Mouse (Mus musculus): ENCODE data around the gene Aftph.

The Aftph gene

DNA sequence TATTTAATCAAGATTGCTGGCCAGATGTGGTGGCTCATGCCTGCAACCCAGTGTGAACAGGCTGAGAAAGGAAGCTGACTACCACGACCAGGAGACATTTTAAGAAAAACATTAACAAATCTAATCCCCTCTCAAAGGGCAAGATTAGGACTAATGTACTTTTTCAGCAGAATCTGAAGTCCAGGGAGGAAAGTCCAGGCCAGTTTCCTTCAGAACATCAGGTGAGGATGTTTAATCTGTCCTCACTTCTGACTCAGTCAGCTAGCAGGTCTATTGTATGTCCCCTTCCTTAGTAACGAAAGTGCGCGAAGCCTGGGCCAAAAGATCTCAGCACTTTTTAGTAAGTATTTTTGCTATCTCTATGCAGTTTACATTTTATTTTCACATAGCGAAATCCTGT, 17.8 kb downstream of the Aftph start:
- DNase-seq, result no peak

DNA sequence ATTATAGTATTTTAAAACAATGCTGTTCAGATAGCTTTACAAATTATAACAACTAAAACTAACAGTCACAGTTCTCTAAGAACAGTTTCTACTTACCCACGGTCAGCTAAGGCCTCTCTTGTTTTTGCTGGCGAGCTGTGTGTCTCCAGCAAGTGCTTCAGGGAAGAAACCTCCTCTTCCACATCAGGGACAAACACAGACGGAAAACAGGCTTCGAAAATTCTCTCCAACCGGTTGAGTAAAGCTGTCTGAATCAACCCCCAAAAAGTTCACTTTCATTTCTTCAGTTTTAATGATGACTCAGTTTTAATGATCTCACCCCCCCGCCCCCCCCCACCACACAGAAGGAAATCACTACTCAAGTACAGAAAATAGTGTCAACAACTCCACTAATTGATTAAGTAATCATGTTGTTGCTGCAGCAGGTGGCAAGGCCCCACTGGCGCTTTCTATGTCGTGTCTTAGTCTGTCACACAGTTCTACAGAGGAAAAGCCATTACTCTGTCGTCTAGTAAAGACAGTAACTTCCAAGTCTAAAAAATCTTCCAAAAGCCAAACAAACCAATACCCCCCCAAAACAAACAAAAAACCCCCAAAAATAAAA, 29.2 kb downstream of the Aftph start:
- no peak for DNase-seq

DNA sequence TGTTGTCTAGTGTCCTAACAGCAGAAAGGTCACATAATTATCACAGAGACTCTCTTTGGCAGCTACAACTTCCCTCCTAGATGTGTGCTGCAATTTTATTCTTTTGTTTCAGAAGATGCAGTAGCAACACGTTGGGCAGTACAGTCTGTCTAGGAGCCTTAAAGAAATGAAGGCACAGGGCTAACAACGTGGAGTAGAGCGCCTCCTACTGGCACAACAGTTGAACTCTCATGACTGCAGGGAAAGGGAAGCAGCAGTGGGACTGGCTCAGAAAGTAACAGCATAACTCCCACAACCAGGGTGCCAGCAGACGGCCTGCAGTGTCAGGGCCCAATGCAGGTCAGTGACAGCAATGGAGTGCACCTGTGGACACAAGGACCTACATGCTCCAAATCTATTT, 50.4 kb downstream of the Aftph start:
- DNase-seq, result peak; percentile 34

DNA sequence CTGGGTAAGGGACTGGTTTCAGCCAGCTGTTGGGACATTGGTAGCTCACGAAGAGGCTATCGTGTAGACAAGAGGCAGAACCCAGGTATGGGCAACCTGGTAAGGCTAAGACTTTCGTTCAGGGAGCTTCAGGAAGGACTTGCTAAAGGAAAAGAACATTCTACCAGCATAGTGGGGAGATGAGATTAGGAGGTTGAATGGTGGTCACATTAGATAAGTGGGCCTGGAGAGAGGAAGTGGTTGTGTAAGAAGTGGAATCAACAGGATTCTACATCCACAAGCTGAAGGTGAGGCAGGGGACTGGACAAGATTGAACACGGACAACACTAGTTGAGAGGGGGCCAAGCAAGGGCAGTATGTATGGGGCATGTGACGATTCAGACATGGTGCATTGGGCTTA, 59.7 kb downstream of the Aftph start:
- no peak for DNase-seq

DNA sequence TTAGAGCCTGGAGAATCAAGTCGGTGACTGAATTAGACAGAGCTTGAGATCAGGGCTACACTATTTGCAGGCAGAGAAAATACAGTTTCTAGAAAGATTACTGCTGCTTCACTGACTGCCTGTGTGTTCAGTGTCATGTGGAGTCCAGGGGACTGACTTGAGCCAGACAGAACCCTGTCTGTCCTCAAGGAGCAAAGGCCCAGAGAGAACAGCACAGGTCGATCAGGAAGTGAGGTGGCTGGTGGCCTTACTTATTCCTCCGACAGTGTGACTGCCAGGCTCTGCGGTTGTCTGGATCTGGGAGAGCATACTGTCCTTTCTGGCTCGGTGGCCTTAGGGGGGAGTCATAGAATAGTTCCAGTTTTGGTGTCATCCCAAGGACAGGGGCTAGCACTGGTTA, 60.6 kb downstream of the Aftph start:
- DNase-seq, result no peak

DNA sequence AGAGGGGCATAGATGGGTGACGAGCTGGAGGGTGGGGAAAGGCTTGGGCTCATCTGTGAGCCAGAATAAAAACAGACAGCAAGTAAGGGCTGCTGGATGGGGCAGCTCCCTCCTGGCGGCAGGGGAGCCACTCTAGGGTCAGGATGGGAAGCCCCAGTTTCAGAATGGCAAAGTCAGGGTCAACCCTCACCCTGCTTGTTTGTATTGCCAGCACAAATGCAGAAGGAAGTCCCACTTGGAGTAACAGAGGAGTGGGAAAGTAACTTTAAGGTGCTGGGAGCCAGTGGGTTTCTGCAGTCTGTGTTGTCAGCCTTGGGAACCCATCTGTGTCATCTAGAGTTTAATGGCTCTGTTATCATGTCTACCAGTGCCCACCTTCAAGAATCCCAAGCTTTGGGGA, 62.0 kb downstream of the Aftph start:
- no peak for DNase-seq

DNA sequence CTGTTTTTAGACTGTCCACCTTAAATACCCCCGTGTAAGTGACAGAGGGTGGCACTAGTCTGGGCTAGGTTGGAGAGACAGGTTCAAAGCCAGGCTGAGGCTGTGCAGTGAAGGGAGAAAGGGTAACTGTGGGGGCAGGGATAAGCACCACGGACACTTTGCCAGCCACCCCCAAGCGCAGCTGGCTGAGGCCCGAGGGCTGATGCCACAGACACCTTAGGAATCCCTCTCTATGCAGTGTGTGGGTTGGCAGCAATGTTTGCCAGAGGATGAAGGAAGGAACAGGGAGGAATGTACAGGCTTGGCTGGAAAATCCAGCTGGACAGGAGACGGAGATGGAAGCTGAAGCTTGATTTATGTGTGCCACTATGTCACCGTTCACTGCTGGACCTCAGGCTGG, 68.9 kb downstream of the Aftph start:
- no peak for DNase-seq

DNA sequence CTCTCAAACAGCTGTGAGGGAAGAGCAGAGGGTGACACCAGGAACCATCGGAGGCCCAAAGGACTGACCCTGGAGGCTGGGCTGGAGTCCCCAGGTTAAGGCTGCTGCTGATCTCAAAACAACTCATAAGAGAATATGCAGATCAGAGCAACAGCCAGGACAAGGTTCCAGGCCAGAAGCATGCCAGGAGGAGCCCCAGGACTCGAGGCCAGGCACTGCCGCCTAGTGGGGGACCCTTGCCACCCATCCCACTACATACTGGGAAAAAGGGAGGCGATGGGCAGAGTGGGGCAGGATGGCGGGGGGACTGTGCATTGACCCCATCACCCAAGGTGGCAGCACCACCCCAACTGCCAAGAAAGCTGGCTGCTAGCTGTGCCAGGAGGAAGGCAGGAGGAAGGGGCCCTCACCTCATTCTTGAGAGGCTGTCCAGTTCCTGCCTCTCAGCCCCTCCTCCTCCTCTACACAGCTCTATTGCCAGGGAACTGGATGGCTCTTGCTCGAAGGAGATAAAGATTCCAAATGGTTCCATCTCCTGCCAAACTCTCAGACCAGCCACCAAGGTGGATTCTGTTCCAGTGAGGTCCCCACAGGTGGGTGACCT, 69.5 kb downstream of the Aftph start:
- no peak for DNase-seq

DNA sequence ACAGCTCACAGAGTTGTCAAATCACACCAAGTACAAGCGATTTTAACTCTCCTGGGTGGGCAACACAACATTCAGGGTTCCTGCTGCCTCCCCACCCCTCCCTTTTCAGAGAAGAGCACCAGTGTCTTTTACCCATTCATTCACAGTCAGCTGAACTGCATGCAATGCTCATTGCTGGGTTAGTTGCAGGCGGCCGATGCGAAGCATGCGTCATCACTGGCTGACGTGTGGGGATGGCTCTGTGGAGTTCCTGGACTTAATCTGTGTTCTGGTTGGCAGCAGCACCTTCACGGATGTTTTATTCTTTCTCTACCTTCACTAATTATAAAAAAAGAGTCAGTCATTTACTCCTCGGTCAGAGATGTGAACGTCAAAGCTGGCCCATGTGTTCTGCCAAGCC, 76.5 kb downstream of the Aftph start:
- peak; percentile 32 for DNase-seq

DNA sequence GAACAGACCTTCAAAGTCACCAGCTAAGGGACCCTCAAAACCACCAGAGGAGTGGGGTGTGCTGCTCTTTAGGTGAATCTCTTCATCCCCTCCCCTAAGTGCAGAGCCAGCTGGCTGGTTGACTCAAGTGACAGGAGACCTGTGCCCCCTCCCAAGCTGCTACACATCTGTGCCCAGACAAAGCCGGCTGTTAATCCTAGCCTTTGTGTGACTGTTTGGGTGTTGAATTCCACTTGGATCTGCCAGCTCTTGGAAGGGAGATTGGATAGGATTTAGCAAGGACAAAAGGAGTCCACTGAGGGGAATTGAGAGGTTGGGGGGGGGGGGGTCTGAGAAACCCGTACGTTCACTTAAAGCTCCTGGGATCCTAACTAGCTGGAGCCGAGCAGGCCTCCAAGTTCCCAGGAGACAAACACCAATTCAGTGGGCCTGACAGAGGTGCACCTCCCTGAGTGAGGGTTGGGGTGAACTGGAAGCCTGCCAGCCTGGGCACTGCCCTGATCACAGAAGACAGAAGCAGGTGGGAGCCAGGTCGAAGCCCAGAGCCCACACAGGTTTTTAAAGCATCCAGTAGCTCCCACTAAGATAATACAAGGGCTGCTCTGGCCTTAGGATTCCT, 77.7 kb downstream of the Aftph start:
- DNase-seq, result no peak

DNA sequence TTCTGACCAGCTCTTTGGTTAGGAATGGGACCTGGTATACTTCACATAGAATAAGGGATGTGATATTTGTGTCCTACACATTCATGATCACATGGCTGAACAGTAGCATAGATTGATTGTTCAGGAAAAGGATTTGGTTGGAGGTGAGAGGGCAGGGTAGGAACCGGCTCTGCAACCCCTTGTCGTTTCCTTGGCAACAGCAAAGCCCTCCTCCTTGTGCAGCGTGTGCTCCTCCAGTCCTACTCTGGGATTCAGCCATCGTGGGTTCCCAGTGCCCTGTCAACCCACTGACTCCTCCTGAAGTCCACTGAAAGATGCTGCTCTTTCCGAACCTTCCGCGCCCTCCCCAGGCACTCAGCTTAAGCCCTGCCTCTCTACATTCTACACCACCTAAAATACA, 78.6 kb downstream of the Aftph start:
- DNase-seq, result no peak

DNA sequence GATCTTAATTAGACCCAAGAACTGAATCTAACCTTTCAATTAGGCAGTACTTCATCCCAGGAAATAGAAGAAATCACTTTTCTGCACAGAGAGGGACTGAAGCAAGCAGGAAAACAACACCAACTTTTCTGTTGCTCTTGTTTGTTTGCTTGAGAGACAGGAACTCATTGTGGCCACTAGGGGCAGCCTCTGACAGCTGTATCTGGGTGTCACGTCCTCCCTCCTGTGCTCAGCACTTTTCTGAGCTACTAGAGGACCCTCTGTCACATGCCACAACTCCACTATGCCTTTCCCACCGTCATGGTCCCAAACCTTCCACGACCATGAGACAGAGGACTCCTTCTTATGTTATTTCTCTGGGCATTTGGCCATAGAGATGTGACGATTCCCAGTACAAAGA, 79.7 kb downstream of the Aftph start:
- DNase-seq, result no peak

DNA sequence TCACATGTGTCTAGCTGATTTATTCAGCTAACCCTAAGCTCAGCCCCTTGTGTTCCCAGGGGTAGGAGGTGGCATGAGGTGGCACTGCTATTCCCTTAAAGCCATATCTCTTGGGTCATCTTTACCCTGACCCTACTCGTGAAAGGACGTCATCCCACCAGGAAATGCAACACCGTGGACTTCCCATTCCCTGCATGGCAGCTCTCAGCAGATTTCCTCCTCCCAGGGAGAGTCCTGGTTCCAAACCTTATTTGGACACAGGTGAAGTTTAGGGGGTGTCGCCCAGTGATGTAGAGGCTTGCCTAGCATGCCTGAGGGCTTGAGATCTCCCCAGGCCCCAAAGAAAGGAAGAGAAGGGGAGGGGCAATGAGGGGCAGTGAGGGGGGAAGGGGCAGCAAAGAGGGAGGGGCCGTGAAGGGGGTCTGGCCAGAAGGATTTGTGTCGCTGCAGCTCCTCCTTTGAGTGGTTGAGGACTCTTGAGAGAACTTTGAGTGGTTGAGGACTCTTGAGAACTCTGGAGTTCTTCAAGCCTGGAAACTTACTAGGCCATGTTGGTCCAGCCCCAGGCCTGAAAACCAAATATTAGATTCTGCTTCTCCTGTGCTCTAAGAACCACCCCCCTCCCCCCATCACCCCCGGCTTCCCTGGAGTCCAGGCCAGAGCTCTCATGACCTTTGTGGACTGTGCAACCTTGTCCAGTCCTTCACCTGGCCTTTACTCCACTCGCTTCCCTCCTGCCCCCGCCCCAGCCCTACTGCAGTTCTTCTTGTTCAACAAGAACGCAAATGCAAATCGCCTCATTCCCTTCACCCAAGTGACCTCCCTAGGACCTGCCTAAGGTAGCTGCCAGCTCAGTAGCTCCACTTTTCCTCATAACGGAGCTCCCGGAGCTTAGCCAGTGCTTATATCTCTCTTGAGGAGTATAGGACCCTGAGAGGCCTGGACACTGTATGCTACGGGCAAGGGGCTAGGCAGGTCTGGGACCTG, 81.0 kb downstream of the Aftph start:
- no peak for DNase-seq

DNA sequence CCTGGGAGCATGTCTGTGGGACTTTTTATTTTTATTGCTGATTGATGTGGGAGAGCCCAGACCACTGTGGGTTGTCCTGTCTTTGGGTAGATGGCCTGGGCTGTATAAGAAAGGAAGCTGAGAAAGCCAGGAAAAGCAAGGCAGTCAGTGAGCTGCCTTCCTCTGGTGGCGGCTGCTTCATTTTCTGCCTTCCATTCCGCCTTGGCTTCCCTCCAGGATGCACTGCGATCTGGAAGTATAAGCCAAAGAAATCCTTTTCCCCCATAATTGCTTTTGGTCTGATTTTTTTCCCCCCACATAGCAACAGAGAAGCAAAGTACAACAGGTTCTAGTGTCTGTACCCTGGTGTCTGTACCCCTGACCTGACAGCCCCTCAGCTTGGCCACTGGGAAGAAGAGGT, 82.3 kb downstream of the Aftph start:
- no peak for DNase-seq

DNA sequence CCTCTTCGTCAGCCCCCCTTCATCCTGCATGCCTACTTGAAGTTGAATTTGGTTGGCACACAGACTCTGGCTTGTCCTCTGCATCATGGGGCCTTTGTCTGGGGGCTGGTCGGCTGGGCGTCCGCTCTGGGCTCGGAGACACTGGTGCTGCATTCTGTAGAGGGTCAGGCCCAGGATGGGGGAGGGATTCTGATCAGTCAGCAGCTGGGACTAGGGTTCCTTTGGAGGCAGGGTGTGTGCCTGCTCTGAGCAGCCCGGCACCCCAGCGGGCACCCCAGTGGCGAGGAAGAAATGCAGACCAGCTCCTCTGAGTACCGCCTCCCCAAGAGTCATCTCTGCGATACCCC, 84.7 kb downstream of the Aftph start:
- no peak for DNase-seq

DNA sequence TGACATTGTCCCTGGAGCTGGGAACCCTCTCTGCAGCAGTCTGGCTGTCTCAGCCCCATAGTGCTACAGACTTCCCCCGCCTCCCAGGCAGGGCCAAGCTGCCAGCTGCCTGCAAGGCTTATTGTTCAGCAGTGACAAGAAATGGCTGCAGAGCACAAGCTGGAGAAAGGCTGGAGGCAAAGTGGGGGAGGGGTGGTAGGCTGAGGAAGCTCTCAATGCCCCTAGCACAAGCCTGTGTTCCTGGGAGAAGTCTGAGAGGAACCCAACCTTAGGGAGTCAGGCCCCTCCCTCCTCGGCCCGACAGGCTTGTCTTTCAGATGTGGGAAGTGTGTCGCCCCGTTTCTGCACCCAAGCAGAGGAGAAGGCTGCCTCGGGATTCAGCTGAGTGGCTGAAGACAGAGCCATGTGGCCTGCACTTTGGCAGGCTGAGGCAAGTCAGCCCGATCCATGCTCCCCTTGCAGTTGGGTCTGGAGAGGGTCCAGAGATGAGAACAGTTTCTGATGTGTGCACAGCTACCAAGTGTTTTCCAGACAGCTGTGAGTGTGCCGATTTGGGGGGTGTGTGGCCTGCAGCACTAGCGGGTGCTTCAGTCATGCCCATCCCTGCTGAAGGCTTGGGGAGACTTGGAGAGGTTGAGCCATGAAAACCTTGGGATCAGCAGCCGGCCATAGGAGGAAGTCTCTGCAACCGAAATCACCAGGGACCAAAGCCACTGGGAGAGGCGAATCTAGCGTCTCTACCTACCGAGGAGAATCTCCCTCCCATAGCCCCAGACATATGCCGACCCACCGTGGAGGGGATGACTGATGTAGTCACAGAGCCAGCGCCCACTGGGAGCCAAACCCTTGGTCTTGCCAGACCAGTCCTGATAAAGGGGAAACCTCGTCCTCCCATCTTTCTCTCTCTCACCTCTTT, 85.3 kb downstream of the Aftph start:
- peak; percentile 55 for DNase-seq

DNA sequence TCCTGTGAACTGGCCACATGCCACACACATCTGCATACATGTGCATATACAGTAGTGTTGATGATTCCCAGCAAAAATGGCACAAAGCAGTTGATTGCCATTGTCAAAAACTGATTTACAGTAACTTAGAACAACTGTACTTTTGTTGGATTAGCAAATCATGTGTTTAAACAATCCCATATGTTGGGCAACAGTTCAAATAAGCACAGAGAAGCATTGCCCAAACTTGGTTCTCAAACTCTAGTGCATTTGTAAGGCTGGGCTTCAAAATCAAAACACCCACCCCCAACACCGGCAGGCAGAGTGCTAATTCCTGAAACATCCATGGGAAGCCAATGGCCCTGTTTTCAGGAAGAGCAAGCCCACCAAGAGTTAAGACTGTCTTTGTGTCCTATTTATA, 90.2 kb downstream of the Aftph start:
- no peak for DNase-seq

DNA sequence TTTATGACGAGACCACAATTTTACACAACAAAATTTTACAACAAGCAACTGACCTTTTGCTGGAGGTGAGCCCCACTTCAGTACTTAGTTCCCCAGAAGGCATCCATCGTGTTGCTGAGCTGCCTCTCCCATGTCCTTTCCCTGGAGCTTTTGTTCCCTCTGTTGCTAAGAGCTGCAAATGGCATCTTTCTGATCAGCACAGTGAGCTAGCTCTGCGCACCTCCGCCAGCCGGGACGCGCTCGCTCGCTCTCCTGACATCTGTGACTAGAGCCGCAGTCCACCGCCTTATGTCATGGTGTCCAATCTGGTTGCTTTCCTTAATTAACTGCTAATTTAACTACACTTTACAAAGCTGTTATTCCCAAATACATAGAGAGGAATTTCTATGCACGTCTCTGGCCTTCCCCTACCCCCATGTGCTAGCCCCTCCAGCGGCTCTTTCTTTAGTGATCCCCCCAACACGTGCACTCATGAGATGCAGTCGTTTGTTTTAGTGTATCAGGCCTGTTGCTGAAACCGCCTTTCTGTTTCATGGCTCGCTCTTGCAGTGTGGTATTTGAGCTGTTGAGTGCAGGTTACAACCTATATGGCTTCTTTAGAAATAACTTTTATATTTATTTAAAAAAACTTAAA, 91.3 kb downstream of the Aftph start:
- DNase-seq, result no peak

DNA sequence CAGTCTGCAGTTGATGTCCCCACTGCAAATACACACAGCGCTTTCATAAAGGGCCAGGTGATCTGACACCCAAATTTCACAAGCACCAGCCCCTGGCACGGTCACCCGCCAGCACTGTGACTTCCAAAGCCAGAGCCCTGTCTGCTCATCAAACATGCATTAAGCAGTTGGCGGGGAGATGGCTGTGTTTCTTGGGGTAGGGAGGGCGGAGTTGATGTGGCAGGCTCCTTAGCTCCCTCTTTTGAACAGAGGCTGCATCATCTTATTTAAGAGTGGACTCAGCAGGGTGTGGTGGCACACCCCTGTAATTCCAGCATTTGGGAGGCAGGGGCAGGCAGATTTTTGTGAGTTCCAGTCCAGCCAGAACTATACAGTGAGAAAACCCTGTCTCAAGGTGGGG, 91.9 kb downstream of the Aftph start:
- DNase-seq, result no peak

DNA sequence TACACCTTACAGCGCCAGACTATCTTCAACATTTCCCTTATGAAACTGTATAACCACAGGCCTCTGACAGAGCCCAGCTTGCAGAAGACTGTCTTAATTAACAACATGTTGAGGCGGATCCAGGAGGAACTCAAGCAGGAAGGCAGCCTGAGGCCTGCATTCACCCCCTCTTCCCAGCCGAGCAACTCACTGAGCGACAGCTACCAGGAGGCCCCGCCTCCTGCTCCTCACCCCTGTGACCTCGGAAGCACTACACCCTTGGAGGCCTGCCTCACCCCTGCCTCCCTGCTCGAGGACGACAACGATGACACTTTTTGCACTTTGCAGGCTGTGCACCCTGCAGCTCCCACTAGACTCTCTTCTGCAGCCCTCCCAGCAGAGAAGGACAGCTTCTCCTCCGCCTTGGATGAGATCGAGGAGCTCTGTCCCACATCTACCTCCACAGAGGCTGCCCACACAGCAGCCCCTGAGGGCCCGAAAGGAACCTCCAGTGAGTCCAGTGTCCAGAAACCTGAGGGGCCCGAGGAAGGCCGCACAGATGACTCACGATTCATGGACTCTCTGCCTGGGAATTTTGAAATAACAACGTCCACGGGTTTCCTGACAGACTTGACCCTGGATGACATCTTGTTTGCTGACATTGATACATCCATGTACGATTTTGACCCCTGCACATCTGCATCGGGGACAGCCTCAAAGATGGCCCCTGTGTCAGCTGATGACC, 93.3 kb downstream of the Aftph start:
- no peak for DNase-seq

DNA sequence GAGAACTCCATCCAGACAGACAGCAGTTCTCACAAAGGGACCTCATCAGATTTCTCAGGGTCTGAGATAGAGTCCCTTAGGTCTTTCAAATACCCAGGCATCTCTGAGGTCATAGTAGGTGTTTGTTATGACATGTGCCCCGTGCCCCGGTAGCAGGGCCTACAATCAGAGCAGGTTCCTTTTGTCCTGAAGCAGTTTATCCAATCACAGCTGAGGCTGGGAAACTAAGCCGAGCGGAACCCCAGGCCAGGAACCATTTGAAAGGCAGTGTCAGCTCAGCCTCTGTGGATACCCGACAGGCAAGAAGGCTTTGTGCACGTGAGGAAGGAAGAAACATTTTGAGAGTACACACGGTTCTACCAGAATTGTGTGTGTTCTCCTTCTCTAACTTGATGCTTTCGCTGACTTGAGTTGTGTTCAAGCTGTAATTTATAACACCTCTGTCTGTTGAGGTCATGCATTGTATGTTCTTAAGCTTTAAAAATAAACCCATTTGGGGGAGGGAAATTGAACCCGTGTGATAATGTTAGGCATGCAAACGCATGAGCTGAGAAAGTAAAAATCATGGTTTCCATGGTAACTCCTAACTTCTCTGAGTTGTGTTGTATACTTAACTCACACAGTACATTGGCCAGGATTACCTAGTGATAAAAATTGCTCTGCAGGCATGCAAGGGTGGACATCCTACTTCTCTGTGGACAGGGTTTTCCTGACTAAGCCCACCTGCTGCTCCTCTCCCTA, 94.2 kb downstream of the Aftph start:
- no peak for DNase-seq

Data from right cerebral cortex, postnatal 25 days (tissue).